Mouse (Mus musculus): ENCODE measurements at regions not wholly inside any gene's neighbourhood (a gene's known extent, or its start where the extent isn't known, plus 50 kb on each side); places are given as distances from the start of the nearest gene placed in this dataset.

GRCm38 (mm10) chr12:118377898-118378297, 76.7 kb upstream of the Sp4 start:
- TF ChIP-seq CTCF (IDR thresholded peaks at IDR 0.05; ENCODE audit: low read depth, low read length) (no peak), POLR2A (IDR thresholded peaks at IDR 0.05; ENCODE audit: extremely low read depth, insufficient read depth, low read length) (no peak)

All from liver, adult 2 months (tissue).